Mouse (Mus musculus): ENCODE results near the gene Atxn7l1.

Gene Atxn7l1

GRCm38 (mm10) chr12:33183138-33183627, 35.7 kb downstream of the Atxn7l1 start:
- DNase-seq (ENCODE audit: low spot score): no peak

- DNase-seq (ENCODE audit: low spot score): no peak
These were observed 36.6 kb downstream of the Atxn7l1 start for GRCm38 (mm10) chr12:33184137-33184536.

GRCm38 (mm10) chr12:33185046-33185445, 37.6 kb downstream of the Atxn7l1 start:
- no peak for DNase-seq (ENCODE audit: low spot score)

- DNase-seq (ENCODE audit: low spot score): no peak
These were observed 38.8 kb downstream of the Atxn7l1 start for GRCm38 (mm10) chr12:33186331-33186730.

- no peak for DNase-seq (ENCODE audit: low spot score)
These were observed 42.6 kb downstream of the Atxn7l1 start for GRCm38 (mm10) chr12:33190133-33190532.

GRCm38 (mm10) chr12:33190633-33191032, 43.1 kb downstream of the Atxn7l1 start:
- no peak for DNase-seq (ENCODE audit: low spot score)

- DNase-seq (ENCODE audit: low spot score): no peak
These were observed 46.0 kb downstream of the Atxn7l1 start for GRCm38 (mm10) chr12:33193408-33193901.

GRCm38 (mm10) chr12:33195175-33195574, 47.7 kb downstream of the Atxn7l1 start:
- no peak for DNase-seq (ENCODE audit: low spot score)

GRCm38 (mm10) chr12:33197287-33197686, 49.8 kb downstream of the Atxn7l1 start:
- DNase-seq (ENCODE audit: low spot score): no peak

- no peak for DNase-seq (ENCODE audit: low spot score)
These were observed 50.3 kb downstream of the Atxn7l1 start for GRCm38 (mm10) chr12:33197746-33198145.

- no peak for DNase-seq (ENCODE audit: low spot score)
These were observed 53.6 kb downstream of the Atxn7l1 start for GRCm38 (mm10) chr12:33201068-33201467.

GRCm38 (mm10) chr12:33201491-33202210, 54.2 kb downstream of the Atxn7l1 start:
- DNase-seq (ENCODE audit: low spot score): no peak

GRCm38 (mm10) chr12:33205255-33205654, 57.8 kb downstream of the Atxn7l1 start:
- no peak for DNase-seq (ENCODE audit: low spot score)

- no peak for DNase-seq (ENCODE audit: low spot score)
These were observed 58.8 kb downstream of the Atxn7l1 start for GRCm38 (mm10) chr12:33206300-33206699.

- no peak for DNase-seq (ENCODE audit: low spot score)
These were observed 63.4 kb downstream of the Atxn7l1 start for GRCm38 (mm10) chr12:33210856-33211255.

GRCm38 (mm10) chr12:33218215-33218859, 70.8 kb downstream of the Atxn7l1 start:
- no peak for DNase-seq (ENCODE audit: low spot score)

GRCm38 (mm10) chr12:33219436-33219835, 71.9 kb downstream of the Atxn7l1 start:
- DNase-seq (ENCODE audit: low spot score): no peak

GRCm38 (mm10) chr12:33220081-33220480, 72.6 kb downstream of the Atxn7l1 start:
- DNase-seq (ENCODE audit: low spot score): no peak

- DNase-seq (ENCODE audit: low spot score): no peak
These were observed 73.1 kb downstream of the Atxn7l1 start for GRCm38 (mm10) chr12:33220509-33221051.

GRCm38 (mm10) chr12:33222187-33222586, 74.7 kb downstream of the Atxn7l1 start:
- DNase-seq (ENCODE audit: low spot score): no peak

- DNase-seq (ENCODE audit: low spot score): no peak
These were observed 77.6 kb downstream of the Atxn7l1 start for GRCm38 (mm10) chr12:33225117-33225541.

GRCm38 (mm10) chr12:33225978-33226377, 78.5 kb downstream of the Atxn7l1 start:
- no peak for DNase-seq (ENCODE audit: low spot score)

- DNase-seq (ENCODE audit: low spot score): no peak
These were observed 79.1 kb downstream of the Atxn7l1 start for GRCm38 (mm10) chr12:33226596-33226995.

Measured in layer of hippocampus, adult 9-10 months (tissue).